9 mouse cellular contexts compared by ENCODE assay signal in genomic region chr2:158912631-158913258, GRCm38 (mm10).
DNase-seq lines count a peak whose midpoint lies in the region; ATAC-seq and TF ChIP-seq lines count a peak whose summit lies in the region.
"Had no signal": no experiment of that assay in that cellular context is flagged by ENCODE, and none has a peak within 500 bp of the region (broad histone marks: within the 10 kb centered on the region; RNA-seq: fewer than 3 reads in every experiment).

No protein-coding gene starts in this region.

- no peak overlapping the region for H3K4me3 ChIP-seq in forebrain, embryonic 11.5 days (ENCODE audit: low read depth, low read length)
- H3K4me3 ChIP-seq in hindbrain, postnatal 0 days (ENCODE audit: low read length) = no peak overlapping the region
- H3K4me3 ChIP-seq in liver, adult 2 months (ENCODE audit: insufficient read depth, low read depth, low read length) = no peak overlapping the region
- no peak overlapping the region for H3K4me3 ChIP-seq in neural tube, embryonic 13.5 days
- H3K4me3 ChIP-seq: myocyte had no signal

- peak; percentile 99 for TF ChIP-seq CTCF in hindbrain, postnatal 0 days (IDR thresholded peaks at IDR 0.05; ENCODE audit: low read depth)
- peak; percentile 75 for TF ChIP-seq CTCF in liver, adult 2 months (IDR thresholded peaks at IDR 0.05; ENCODE audit: low read depth, low read length)

- 43% methylated on average over 9 of the region's 9 CpGs for WGBS in forebrain, embryonic 11.5 days
- WGBS in hindbrain, postnatal 0 days = 38% methylated on average over 9 of the region's 9 CpGs
- 39% methylated on average over 9 of the region's 9 CpGs for WGBS in liver, adult 2 months
- 36% methylated on average over 9 of the region's 9 CpGs for WGBS in neural tube, embryonic 13.5 days

- H3K9me3 ChIP-seq in forebrain, embryonic 11.5 days (ENCODE audit: control insufficient read depth, low read length) = no peaks in the 10 kb centered on the region
- H3K9me3 ChIP-seq in hindbrain, postnatal 0 days (ENCODE audit: low read length) = no peaks in the 10 kb centered on the region
- H3K9me3 ChIP-seq in neural tube, embryonic 13.5 days = no peaks in the 10 kb centered on the region

- H3K9ac ChIP-seq in forebrain, embryonic 11.5 days (ENCODE audit: low read length) = no peak overlapping the region
- no peak overlapping the region for H3K9ac ChIP-seq in hindbrain, postnatal 0 days (replicated peaks; ENCODE audit: low read length)
- no peak overlapping the region for H3K9ac ChIP-seq in liver, adult 2 months (ENCODE audit: low read depth, low read length)
- no peak overlapping the region for H3K9ac ChIP-seq in neural tube, embryonic 13.5 days

- H3K27me3 ChIP-seq in forebrain, embryonic 11.5 days (ENCODE audit: control insufficient read depth, insufficient read depth, low read length) = no peaks in the 10 kb centered on the region
- no peaks in the 10 kb centered on the region; the same call in 1 of the 2 replicates for H3K27me3 ChIP-seq in hindbrain, postnatal 0 days (ENCODE audit: insufficient read depth, low read length)
- peaks cover 3% of the 10 kb centered on the region; the same call in 1 of the 2 replicates for H3K27me3 ChIP-seq in liver, adult 2 months (ENCODE audit: control insufficient read depth, insufficient read depth, low read length)
- peaks cover 29% of the 10 kb centered on the region for H3K27me3 ChIP-seq in neural tube, embryonic 13.5 days

- H3K36me3 ChIP-seq in forebrain, embryonic 11.5 days (ENCODE audit: control insufficient read depth, insufficient read depth, low read length) = no peaks in the 10 kb centered on the region
- no peaks in the 10 kb centered on the region for H3K36me3 ChIP-seq in hindbrain, postnatal 0 days (ENCODE audit: insufficient read depth, low read length)
- no peaks in the 10 kb centered on the region for H3K36me3 ChIP-seq in liver, adult 2 months (ENCODE audit: control insufficient read depth, insufficient read depth, low read length)
- H3K36me3 ChIP-seq in neural tube, embryonic 13.5 days = no peaks in the 10 kb centered on the region

- H3K4me2 ChIP-seq in forebrain, embryonic 11.5 days (ENCODE audit: low read depth, low read length, severe bottlenecking) = no peak overlapping the region
- no peak overlapping the region for H3K4me2 ChIP-seq in hindbrain, postnatal 0 days (ENCODE audit: low read depth, low read length)
- no peak overlapping the region for H3K4me2 ChIP-seq in neural tube, embryonic 13.5 days

- DNase-seq in spleen, postnatal 4 days (ENCODE audit: low spot score in 2 of 2) = peak; percentile 16 to 63
- no peak for DNase-seq in spleen, adult 12 weeks (ENCODE audit: low spot score)
- DNase-seq in adrenal gland, postnatal 36 days = peak; percentile 62 to 72
- DNase-seq in forebrain, embryonic 11.5 days (ENCODE audit: low spot score) = peak; percentile 82
- DNase-seq in hindbrain, postnatal 0 days (ENCODE audit: low spot score) = peak; percentile 85
- peak; percentile 10 for DNase-seq in liver, adult 2 months (ENCODE audit: extremely low read depth, low read depth, low spot score)

- no peak overlapping the region for H3K27ac ChIP-seq in forebrain, embryonic 11.5 days (ENCODE audit: low read depth, low read length)
- H3K27ac ChIP-seq in hindbrain, postnatal 0 days = no peak overlapping the region
- no peak overlapping the region for H3K27ac ChIP-seq in liver, adult 2 months (replicated peaks; ENCODE audit: insufficient read depth, low read depth, low read length)
- no peak overlapping the region for H3K27ac ChIP-seq in neural tube, embryonic 13.5 days (replicated peaks)

- H3K4me1 ChIP-seq in forebrain, embryonic 11.5 days (replicated peaks; ENCODE audit: control insufficient read depth, insufficient read depth, low read length) = no peaks in the 10 kb centered on the region
- no peaks in the 10 kb centered on the region for H3K4me1 ChIP-seq in hindbrain, postnatal 0 days (ENCODE audit: insufficient read depth, low read length)
- H3K4me1 ChIP-seq in liver, adult 2 months (ENCODE audit: control insufficient read depth, insufficient read depth, low read length) = no peaks in the 10 kb centered on the region
- H3K4me1 ChIP-seq in neural tube, embryonic 13.5 days (replicated peaks) = peaks cover 7% of the 10 kb centered on the region; the same call in 1 of the 2 replicates

- H3K79me2 ChIP-seq in liver, adult 2 months (ENCODE audit: control insufficient read depth, insufficient read depth, low read length) = no peaks in the 10 kb centered on the region

- ATAC-seq in forebrain, embryonic 11.5 days (replicated peaks; ENCODE audit: low FRiP score) = peak; percentile 67
- peak; percentile 69 for ATAC-seq in hindbrain, postnatal 0 days
- peak; percentile 70 for ATAC-seq in neural tube, embryonic 13.5 days (ENCODE audit: low read depth)
- ATAC-seq in erythroid progenitor cell, adult 5-6 weeks (replicated peaks; ENCODE audit: low FRiP score, poor library complexity, severe bottlenecking) = no peak

- TF ChIP-seq POLR2A in liver, adult 2 months (IDR thresholded peaks at IDR 0.05; ENCODE audit: extremely low read depth, insufficient read depth, low read length) = no peak
